Mouse (Mus musculus): ENCODE data around the gene Hmga2.

Hmga2 gene

GRCm38 (mm10) chr10:120424015-120424414, 52.3 kb downstream of the Hmga2 start:
- no peak for DNase-seq (ENCODE audit: low spot score in 2 of 2)

- DNase-seq (ENCODE audit: low spot score in 2 of 2) = no peak
Measured at GRCm38 (mm10) chr10:120423256-120423655, 53.0 kb downstream of the Hmga2 start.

- DNase-seq (ENCODE audit: low spot score in 2 of 2) = no peak
Measured at GRCm38 (mm10) chr10:120422820-120423219, 53.4 kb downstream of the Hmga2 start.

DNA sequence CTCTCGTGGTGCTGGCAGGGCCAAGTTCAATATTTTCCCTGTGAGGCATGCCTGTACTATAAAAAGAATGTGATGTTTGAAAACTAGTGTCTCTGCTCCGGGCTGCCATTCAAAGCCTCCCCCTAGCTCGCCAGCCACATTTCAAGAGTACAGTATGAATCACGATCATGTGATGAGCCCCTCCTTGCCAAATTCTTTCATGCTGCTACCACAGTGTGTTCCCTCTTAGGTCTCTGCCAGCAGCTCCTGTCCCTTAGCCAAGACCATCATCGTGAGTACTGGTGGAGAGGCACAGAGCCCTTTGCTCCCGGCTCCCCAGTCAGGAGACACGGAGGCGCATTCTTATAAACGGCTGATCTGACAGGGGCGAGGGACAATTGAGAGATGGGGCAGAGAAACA, 54.2 kb downstream of the Hmga2 start:
- DNase-seq (ENCODE audit: low spot score in 2 of 2) = peak; percentile 11 to 60

DNA sequence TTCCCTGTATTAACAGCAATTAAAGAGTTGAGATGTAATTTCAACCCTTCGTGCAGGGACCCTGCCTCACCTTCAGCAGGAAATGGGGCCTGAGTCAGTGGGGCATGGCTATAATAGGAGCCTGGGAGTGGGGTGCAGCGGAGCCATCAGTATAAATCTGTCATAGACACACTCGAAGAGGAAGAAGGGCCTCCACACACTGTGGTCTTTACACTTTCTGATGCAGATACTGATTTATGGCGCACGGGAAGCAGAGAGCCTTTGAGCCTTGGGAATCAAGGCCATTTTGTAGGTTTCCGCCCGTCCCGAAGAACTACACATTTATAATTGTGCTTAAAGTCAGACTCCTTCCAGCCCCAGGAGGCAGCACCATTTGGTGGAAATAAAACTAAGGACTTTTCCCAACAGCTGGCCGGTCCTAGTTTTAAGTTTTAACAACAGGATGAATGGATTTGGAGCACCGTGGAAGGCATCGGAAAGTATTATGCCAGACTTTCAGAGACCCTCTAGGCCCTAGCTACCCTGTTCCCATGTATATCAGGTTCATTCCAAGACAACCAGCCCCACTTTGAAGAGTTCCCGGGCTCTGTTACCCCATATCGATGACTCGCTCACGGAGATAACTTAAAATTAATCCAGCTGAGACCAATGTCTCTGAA, 55.2 kb downstream of the Hmga2 start:
- DNase-seq (ENCODE audit: low spot score in 2 of 2) = no peak

GRCm38 (mm10) chr10:120418738-120419523, 57.3 kb downstream of the Hmga2 start:
- no peak for DNase-seq (ENCODE audit: low spot score in 2 of 2)

GRCm38 (mm10) chr10:120418211-120418610, 58.1 kb downstream of the Hmga2 start:
- DNase-seq (ENCODE audit: low spot score in 2 of 2) = no peak

GRCm38 (mm10) chr10:120417488-120418118, 58.7 kb downstream of the Hmga2 start:
- no peak for DNase-seq (ENCODE audit: low spot score in 2 of 2)

DNA sequence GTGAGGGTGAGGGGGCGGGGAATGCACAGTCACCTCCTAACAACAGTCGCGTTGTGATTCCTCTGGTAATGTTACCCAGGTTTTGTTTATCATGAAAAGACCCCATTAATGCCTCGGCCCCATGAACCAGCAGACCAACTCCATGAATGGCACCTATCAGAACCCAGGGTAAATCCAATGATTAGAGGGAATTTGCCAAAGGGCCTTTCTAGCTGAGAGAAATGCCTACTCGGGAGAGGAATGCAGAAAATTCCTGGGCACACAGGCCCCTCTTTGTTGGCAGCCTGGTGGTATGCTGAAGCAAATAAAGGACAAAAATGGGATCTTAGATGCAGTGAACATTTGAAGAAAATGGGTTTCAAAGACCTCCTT, 59.2 kb downstream of the Hmga2 start:
- DNase-seq (ENCODE audit: low spot score in 2 of 2) = no peak

GRCm38 (mm10) chr10:120416628-120417027, 59.6 kb downstream of the Hmga2 start:
- DNase-seq (ENCODE audit: low spot score in 2 of 2) = no peak

DNA sequence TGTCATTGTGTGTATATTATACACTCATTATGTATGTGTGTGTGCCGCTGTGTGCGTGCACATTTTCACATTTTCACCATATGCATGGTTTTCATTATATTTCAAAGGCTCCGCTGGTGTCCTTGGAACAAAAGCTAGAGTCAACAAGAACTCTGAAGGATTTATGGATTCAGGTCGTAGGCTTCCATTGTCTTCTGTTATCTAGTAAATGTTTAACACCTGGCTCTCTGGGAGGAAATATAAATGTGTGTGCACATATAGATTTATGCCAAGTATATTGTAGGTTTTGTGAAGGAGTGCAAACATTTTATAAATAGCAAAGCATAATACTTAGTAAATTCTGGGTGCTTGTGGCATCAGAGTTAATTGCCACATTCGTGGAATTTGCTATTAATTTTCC, 64.1 kb downstream of the Hmga2 start:
- DNase-seq (ENCODE audit: low spot score in 2 of 2) = no peak

- DNase-seq (ENCODE audit: low spot score in 2 of 2) = no peak
Measured at GRCm38 (mm10) chr10:120410958-120411357, 65.3 kb downstream of the Hmga2 start.

- no peak for DNase-seq (ENCODE audit: low spot score in 2 of 2)
Measured at GRCm38 (mm10) chr10:120409131-120409530, 67.1 kb downstream of the Hmga2 start.

- DNase-seq (ENCODE audit: low spot score in 2 of 2) = no peak
Measured at GRCm38 (mm10) chr10:120407230-120407629, 69.0 kb downstream of the Hmga2 start.

GRCm38 (mm10) chr10:120406038-120406437, 70.2 kb downstream of the Hmga2 start:
- no peak for DNase-seq (ENCODE audit: low spot score in 2 of 2)

- DNase-seq (ENCODE audit: low spot score in 2 of 2) = no peak
Measured at GRCm38 (mm10) chr10:120405322-120405721, 70.9 kb downstream of the Hmga2 start.

- no peak for DNase-seq (ENCODE audit: low spot score in 2 of 2)
Measured at GRCm38 (mm10) chr10:120402966-120403365, 73.3 kb downstream of the Hmga2 start.

GRCm38 (mm10) chr10:120401787-120402186, 74.5 kb downstream of the Hmga2 start:
- DNase-seq (ENCODE audit: low spot score in 2 of 2) = no peak

DNA sequence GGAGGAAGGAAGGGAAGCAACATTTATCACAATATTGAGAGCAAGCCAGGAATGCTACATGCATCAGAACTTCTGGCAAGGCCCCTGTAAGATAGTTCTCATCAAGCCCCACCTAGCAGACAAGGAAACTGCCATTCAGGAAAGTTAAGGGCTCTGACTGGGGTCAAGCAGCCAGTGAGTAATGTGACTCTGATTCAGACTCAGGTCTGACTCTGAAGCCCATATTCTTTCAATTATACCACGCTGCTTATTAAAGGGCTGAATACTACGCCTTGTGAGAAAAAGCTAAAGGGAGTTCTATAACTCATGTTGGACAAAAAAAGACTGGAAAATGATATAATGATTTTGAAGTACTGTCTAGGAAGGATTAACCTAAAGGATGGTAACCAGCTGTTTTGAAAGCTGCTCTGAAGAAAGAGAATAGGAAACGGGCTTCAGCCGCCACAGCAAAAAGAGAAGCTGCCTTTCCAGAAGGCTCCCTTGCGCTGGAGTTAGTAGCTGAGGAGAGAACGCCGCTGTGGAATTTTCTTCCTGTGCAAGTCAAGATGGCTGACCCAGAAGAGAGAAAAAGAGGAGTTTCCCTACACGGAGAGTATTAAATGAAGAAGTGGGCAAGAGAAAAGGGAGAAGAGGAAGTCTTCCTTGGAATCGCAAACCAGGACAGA, 76.3 kb downstream of the Hmga2 start:
- no peak for DNase-seq (ENCODE audit: low spot score in 2 of 2)

GRCm38 (mm10) chr10:120398745-120399144, 77.5 kb downstream of the Hmga2 start:
- no peak for DNase-seq (ENCODE audit: low spot score in 2 of 2)

- no peak for DNase-seq (ENCODE audit: low spot score in 2 of 2)
Measured at GRCm38 (mm10) chr10:120397211-120397631, 79.0 kb downstream of the Hmga2 start.

DNA sequence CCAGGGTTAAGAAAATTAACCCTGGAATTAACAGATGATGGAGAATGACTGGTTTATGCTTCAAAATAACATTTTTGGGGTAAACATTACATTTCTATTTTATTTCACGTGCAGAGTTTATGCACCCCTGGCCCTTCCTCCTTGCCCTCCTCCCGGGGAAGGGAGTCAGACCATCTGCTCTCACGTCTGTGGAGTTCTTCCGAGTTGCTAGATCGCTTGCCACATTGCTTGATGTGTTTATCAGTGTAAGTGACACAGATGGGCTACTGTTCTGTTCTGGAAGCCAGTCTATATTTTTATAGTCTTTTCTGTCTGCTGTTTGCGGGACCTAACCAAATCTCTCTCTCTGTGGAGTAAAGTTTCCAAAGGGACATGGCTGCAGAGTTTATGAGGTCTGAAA, 80.7 kb downstream of the Hmga2 start:
- no peak for DNase-seq (ENCODE audit: low spot score in 2 of 2)
